Mouse (Mus musculus): ENCODE data around the gene Ippk. TPM values are rescaled to one million over a fixed set of nuclear protein-coding genes. Genes with fewer than 3 reads are reported as not detected.

Ippk gene
- polyA plus RNA-seq, 1 experiment from 2014 or later: 10.1 TPM

DNA sequence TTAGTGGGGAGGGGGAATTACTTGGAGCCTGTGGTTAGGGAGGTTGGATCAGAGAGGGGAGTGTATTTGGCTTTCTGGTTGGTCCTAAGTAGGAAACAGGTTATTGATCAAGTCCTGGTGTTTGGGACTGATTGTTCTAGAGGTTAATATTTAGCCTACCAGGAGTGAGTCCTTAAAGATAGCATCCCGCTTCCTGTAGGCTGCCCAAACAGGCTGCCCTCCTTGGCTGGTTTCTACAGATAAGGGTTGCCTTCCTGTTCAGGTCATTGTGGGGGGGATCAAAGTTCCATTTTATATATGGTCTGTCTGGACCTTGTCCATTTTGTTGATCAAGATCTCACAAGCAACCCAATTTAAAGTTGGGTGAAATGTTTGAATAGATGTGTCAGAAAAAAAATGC is 27.5 kb upstream of the Ippk start:
- ATAC-seq (ENCODE audit: low read depth): peak; percentile 27; the same call in 1 of the 2 replicates
- H3K9ac ChIP-seq: no peak overlapping the region
- H3K27me3 ChIP-seq: no peaks in the 10 kb centered on the region
- H3K27ac ChIP-seq: no peak overlapping the region
- H3K36me3 ChIP-seq: 0 out of 2 replicates have a peak, but pooled peaks cover 5% of the 10 kb centered on the region
- H3K4me1 ChIP-seq (replicated peaks): peaks cover 33% of the 10 kb centered on the region
- no peak for DNase-seq
- WGBS (ENCODE audit: insufficient replicate concordance): 8% methylated on average over 1 of the region's 1 CpGs
- H3K9me3 ChIP-seq (replicated peaks): no peaks in the 10 kb centered on the region
- H3K4me3 ChIP-seq (replicated peaks): no peak overlapping the region
- H3K4me2 ChIP-seq: no peak overlapping the region

DNA sequence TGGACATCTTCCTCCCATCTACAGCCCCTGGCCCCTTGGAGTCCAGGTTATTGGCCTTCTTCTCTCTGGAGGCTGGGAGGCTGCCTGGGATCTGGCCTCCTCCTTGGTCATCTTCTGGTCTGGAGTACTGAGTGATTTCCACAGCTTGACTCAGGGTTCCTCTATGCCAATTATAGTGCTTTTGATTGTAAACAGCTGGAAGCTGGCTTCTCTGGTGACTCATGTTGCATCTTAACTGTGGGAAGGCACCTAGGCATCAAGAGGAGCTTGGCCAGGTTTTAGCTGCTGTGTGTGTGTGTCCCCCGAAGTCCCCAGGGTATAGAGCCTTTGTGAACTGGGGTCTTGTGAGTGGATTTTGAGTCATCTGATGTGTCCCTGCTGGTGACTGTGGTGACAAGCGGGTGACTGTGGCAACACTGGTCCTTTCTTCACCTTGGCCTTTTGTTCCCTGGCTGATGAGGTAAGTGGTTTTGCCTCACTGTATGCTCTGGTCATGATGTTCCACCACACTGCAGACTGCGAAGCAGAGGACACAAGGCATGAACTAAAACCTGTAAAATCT is 26.1 kb upstream of the Ippk start:
- no peak for ATAC-seq (ENCODE audit: low read depth)
- Histone ChIP-seq H3K4me2 (no peak overlapping the region), H3K4me1 (replicated peaks) (peaks cover 33% of the 10 kb centered on the region), H3K4me3 (replicated peaks) (no peak overlapping the region), H3K27ac (no peak overlapping the region), H3K36me3 (0 out of 2 replicates have a peak, but pooled peaks cover 5% of the 10 kb centered on the region), H3K9ac (no peak overlapping the region), H3K9me3 (replicated peaks) (no peaks in the 10 kb centered on the region), H3K27me3 (no peaks in the 10 kb centered on the region)
- no peak for DNase-seq
- WGBS (ENCODE audit: insufficient replicate concordance): 68% methylated on average over 3 of the region's 3 CpGs

DNA sequence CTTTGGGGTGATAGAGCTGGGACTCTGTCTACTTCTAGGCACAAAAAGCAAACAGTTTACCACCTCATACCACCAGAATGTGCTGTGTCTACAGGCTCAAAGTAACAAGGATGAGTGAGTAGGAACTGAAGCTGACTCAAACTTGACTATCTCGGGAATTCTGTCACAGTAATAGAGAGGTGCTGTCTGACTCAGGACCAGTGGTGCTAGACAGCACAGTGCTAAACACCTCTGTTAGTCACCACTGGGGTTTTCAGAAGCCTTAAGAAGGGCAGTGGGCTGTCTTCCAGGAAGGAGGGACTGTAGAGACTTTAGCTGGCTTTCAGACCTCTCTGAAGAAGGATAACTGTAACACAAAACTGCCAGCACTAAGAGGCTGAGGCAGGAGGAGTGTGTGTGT is 24.3 kb upstream of the Ippk start:
- H3K36me3 ChIP-seq: no peaks in the 10 kb centered on the region
- ATAC-seq (ENCODE audit: low read depth) (no peak), DNase-seq (no peak)
- WGBS (ENCODE audit: insufficient replicate concordance): 58% methylated on average over 1 of the region's 1 CpGs
- H3K9me3 ChIP-seq (replicated peaks): no peaks in the 10 kb centered on the region
- H3K4me2 ChIP-seq: no peak overlapping the region
- H3K27me3 ChIP-seq: no peaks in the 10 kb centered on the region
- H3K4me3 ChIP-seq (replicated peaks): no peak overlapping the region
- peaks cover 33% of the 10 kb centered on the region for H3K4me1 ChIP-seq (replicated peaks)
- H3K27ac ChIP-seq: no peak overlapping the region
- no peak overlapping the region for H3K9ac ChIP-seq

DNA sequence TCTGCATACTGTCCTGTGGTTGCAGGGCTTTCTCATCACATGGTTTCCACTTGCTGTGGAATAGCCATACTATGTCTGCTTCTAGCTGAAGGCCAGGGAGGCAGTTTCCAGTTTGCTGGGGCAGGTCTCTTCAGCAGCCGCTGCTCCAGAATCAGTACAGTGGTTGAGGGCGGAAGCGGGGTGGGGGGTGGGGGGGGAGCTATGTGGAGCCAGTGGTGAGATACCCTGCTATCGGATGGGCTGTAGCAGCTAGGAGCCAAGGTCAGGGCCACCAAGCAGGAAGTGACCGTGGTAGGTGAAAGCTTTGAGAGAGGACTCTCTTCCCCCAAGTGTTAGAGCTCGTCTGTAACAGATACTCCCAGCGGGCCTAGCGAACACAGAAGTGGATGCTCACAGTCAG is 22.9 kb upstream of the Ippk start:
- 43% methylated on average over 8 of the region's 8 CpGs for WGBS (ENCODE audit: insufficient replicate concordance)
- Histone ChIP-seq H3K4me2 (no peak overlapping the region), H3K27ac (no peak overlapping the region), H3K27me3 (no peaks in the 10 kb centered on the region), H3K9ac (no peak overlapping the region), H3K36me3 (no peaks in the 10 kb centered on the region), H3K4me1 (replicated peaks) (peaks cover 26% of the 10 kb centered on the region), H3K9me3 (replicated peaks) (no peaks in the 10 kb centered on the region), H3K4me3 (replicated peaks) (no peak overlapping the region)
- ATAC-seq (ENCODE audit: low read depth) (no peak), DNase-seq (no peak)

DNA sequence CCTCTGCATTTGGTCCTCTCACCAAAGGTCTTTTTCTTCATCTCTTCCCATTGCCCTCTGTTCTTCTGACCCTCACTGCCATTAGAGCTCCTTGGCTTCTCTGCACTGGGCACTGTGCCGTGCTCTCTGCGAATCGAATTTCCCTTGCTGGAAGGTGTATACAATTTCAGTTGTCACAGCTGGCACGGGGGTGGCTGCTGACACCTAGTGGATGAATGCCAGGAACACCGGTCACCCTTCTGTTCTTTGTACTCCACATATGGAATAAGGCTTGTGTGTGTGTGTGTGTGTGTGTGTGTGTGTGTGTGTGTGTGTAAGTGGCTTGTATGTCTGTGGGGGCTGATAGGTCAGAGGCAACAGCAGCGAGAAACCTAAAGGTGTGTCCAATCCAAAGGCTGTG is 20.9 kb upstream of the Ippk start:
- 61% methylated on average over 6 of the region's 6 CpGs for WGBS (ENCODE audit: insufficient replicate concordance)
- no peak overlapping the region for H3K27ac ChIP-seq
- no peak overlapping the region for H3K4me2 ChIP-seq
- ATAC-seq (ENCODE audit: low read depth) (peak; percentile 12; the same call in 1 of the 2 replicates), DNase-seq (no peak)
- H3K27me3 ChIP-seq: no peaks in the 10 kb centered on the region
- no peak overlapping the region for H3K4me3 ChIP-seq (replicated peaks)
- peaks cover 15% of the 10 kb centered on the region for H3K4me1 ChIP-seq (replicated peaks)
- no peak overlapping the region for H3K9ac ChIP-seq
- H3K36me3 ChIP-seq: no peaks in the 10 kb centered on the region
- H3K9me3 ChIP-seq (replicated peaks): no peaks in the 10 kb centered on the region

DNA sequence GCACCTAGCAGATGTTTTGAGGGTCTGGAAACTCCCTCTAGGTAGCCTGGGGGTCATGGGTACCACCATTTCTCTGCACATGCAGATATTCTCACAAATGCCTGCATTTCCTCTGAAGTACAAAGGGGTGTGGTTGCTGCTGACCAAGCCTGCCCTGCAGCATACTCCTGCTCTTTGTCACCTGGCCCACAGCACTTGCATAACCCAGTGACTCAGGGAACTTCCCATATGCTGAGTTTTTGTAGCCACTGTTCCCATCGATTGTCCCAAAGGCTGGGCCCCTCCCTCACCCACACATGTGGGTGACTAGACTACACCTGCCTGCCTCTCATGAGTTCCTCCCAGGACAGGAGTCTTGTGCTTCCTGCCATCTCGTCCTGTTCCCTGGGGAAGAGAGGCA is 18.4 kb upstream of the Ippk start:
- no peak overlapping the region for H3K27ac ChIP-seq
- no peak for ATAC-seq (ENCODE audit: low read depth)
- 46% methylated on average over 2 of the region's 2 CpGs for WGBS (ENCODE audit: insufficient replicate concordance)

DNA sequence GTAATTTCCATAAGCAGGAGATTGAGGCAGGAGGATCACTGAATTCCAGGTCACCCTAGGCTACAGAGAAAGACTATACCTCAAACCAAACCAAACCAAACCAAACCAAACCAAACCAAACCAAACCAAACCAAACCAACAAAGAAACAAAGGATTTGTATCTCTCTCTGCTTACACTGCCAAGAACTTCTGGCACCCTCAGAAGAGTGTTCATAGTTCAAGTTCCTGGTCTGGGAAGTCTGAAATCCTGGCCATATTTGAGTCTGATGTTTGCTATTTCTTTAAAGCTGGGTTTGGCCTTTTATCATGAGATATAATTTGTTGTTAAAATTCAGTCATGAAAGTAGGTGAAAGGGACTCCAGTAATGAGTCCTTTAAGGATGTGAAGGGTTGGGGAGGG is 13.3 kb upstream of the Ippk start:
- Histone ChIP-seq H3K27me3 (no peaks in the 10 kb centered on the region), H3K9ac (no peak overlapping the region), H3K36me3 (no peaks in the 10 kb centered on the region), H3K4me2 (no peak overlapping the region), H3K27ac (no peak overlapping the region), H3K9me3 (replicated peaks) (no peaks in the 10 kb centered on the region), H3K4me3 (replicated peaks) (no peak overlapping the region), H3K4me1 (replicated peaks) (no peaks in the 10 kb centered on the region)
- DNase-seq: no peak
- no peak for ATAC-seq (ENCODE audit: low read depth)

More for the DNA sequence above, 18.4 kb upstream of the Ippk start:
- H3K9me3 ChIP-seq (replicated peaks): no peaks in the 10 kb centered on the region
- H3K4me2 ChIP-seq: no peak overlapping the region
- no peaks in the 10 kb centered on the region for H3K27me3 ChIP-seq
- DNase-seq: no peak
- no peak overlapping the region for H3K4me3 ChIP-seq (replicated peaks)
- H3K4me1 ChIP-seq (replicated peaks): peaks cover 3% of the 10 kb centered on the region; the same call in 1 of the 2 replicates
- no peaks in the 10 kb centered on the region for H3K36me3 ChIP-seq
- H3K9ac ChIP-seq: no peak overlapping the region

DNA sequence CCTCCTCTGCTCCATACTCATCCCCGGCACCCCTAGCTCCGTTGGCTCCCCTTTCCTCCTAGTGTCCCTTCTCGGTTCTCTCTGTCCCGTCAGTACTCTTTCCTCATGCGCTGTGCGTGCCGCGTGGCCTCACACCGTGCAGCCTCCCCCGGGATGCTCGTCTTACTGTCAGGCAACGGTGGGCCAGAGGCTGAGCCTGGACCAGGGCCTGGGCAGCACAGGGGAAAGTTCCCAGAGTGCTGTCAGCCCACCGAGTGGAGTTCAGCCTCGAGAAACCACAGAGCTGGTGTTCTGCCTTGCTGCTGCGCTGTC is 513 bp downstream of the Ippk start:
- no peak for DNase-seq
- H3K36me3 ChIP-seq: no peaks in the 10 kb centered on the region
- H3K27me3 ChIP-seq: no peaks in the 10 kb centered on the region
- peak; percentile 35 for ATAC-seq (ENCODE audit: low read depth)
- H3K9ac ChIP-seq: peak overlapping the region; percentile 89
- H3K9me3 ChIP-seq (replicated peaks): no peaks in the 10 kb centered on the region
- H3K27ac ChIP-seq: peak overlapping the region; percentile 84
- H3K4me1 ChIP-seq (replicated peaks): peaks cover 59% of the 10 kb centered on the region
- WGBS (ENCODE audit: insufficient replicate concordance): under 1% methylated on average over 15 of the region's 15 CpGs
- peak overlapping the region; percentile 98 for H3K4me2 ChIP-seq
- H3K4me3 ChIP-seq (replicated peaks): peak overlapping the region; percentile 86

DNA sequence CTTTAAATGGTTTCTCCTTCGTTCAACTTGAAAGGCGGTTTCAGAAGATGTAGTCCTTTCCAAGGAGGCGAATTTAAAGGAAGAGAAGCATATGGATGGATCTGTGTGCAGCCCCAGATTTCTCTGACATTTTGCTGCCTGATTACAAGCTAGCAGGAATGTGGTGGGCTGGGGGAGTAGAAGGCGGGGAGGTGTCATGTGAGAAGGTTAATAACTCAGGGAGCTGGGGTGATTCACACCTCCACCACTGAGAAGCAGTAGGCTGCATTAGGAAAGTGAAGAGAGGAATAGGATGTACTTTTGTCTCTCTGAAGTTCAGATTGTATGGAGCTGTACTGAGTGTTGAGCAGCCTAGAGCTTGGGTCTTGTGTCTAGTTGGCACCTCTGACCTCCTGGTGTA is 910 bp downstream of the Ippk start:
- no peak for ATAC-seq (ENCODE audit: low read depth)
- 13% methylated on average over 4 of the region's 4 CpGs for WGBS (ENCODE audit: insufficient replicate concordance)
- Histone ChIP-seq H3K9ac (peak overlapping the region; percentile 89), H3K27ac (no peak overlapping the region), H3K27me3 (no peaks in the 10 kb centered on the region), H3K4me3 (replicated peaks) (peak overlapping the region; percentile 86), H3K4me1 (replicated peaks) (peaks cover 63% of the 10 kb centered on the region), H3K9me3 (replicated peaks) (no peaks in the 10 kb centered on the region), H3K36me3 (no peaks in the 10 kb centered on the region), H3K4me2 (peak overlapping the region; percentile 98)
- DNase-seq: no peak

DNA sequence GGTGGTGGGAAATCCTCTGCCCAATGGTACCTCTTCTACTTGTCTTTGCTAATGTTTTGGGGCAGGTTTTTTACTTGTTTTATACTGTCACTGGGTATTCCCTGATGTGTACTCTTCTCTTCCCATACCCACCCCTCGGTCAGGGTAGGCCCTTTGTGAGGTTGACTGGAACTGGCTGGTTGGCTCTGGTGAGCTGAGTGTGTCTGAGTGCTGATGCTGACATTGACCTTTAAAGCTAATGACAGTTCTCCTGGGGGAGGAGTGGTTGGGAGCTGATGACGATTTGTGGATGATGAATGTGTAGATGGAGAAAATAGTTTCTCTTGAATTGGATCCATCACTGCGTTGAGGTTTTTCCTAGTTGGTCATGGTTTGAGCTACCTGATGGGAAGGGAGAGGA is 5.7 kb downstream of the Ippk start:
- Histone ChIP-seq H3K27ac (no peak overlapping the region), H3K4me1 (replicated peaks) (peaks cover 73% of the 10 kb centered on the region), H3K36me3 (no peaks in the 10 kb centered on the region), H3K9me3 (replicated peaks) (no peaks in the 10 kb centered on the region), H3K27me3 (no peaks in the 10 kb centered on the region), H3K4me3 (replicated peaks) (no peak overlapping the region), H3K9ac (no peak overlapping the region), H3K4me2 (no peak overlapping the region)
- no peak for DNase-seq
- ATAC-seq (ENCODE audit: low read depth): no peak
- WGBS (ENCODE audit: insufficient replicate concordance): 68% methylated on average over 3 of the region's 3 CpGs

DNA sequence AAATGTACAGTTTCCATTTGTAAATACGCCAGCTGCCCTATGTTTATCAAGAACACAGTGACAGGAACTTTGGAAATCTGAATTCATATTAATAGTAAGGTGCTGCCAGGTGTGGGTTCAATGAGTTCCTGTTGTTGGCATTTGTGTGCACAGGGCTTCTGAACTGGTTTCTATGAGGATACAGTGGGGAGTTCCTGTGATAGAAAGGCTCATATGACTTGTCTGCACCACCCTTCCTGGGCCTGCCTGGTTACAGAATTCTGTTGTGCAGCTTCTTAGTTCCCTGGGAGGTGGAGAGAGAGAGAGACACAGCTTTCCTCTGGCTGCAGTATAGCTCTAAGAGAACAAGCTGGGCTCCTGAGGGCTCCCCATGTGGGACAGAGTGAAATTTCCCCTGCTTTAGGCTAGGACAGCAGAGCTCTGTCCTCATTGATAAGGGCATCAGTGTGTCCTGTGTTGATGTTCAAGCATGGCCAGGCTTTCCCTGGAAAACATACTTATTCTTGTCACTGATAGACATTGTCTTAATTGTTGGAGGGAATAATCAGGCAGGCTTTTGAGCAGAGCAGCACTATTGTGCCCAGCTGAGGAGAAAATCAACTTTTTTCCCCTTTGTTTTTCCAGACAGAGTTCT is 7.1 kb downstream of the Ippk start:
- no peak overlapping the region for H3K4me2 ChIP-seq
- H3K9me3 ChIP-seq (replicated peaks): no peaks in the 10 kb centered on the region
- no peak for ATAC-seq (ENCODE audit: low read depth)
- DNase-seq: no peak
- H3K4me3 ChIP-seq (replicated peaks): no peak overlapping the region
- WGBS (ENCODE audit: insufficient replicate concordance): 70% methylated on average over 1 of the region's 1 CpGs
- no peaks in the 10 kb centered on the region for H3K27me3 ChIP-seq
- peaks cover 10% of the 10 kb centered on the region for H3K36me3 ChIP-seq
- H3K9ac ChIP-seq: no peak overlapping the region
- H3K27ac ChIP-seq: no peak overlapping the region
- peaks cover 59% of the 10 kb centered on the region for H3K4me1 ChIP-seq (replicated peaks)

DNA sequence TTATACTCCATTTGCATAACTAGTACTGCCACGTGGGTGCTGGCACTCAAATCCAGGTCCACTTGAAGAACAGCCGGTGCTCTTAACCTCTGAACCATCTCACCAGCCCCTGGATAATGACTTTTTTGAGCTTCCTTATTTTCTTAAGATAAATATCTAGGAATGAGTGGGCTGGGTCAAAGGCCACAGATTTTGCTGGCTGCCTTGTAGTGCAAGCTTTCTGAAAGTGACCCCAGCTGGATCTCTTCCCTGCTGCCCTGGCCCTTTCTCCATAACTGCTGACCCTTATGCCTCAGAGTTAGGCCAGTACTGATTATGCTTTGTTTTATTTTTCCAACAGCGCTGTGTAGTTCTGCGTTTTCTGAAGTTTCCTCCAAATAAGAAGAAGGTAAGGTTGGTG is 9.5 kb downstream of the Ippk start:
- no peak overlapping the region for H3K27ac ChIP-seq
- H3K4me2 ChIP-seq: no peak overlapping the region
- H3K4me1 ChIP-seq (replicated peaks): peaks cover 38% of the 10 kb centered on the region
- H3K36me3 ChIP-seq: peaks cover 24% of the 10 kb centered on the region
- DNase-seq: no peak
- no peak for ATAC-seq (ENCODE audit: low read depth)
- no peaks in the 10 kb centered on the region for H3K9me3 ChIP-seq (replicated peaks)
- H3K27me3 ChIP-seq: no peaks in the 10 kb centered on the region
- WGBS (ENCODE audit: insufficient replicate concordance): 78% methylated on average over 4 of the region's 4 CpGs
- no peak overlapping the region for H3K4me3 ChIP-seq (replicated peaks)
- H3K9ac ChIP-seq: no peak overlapping the region

Measured in liver, embryonic 13.5 days (tissue).